Mouse (Mus musculus) limb, embryonic 11.5 days (tissue): ENCODE measurements around the gene Clcn6. TPM values are rescaled to one million over a fixed set of nuclear protein-coding genes. Genes with fewer than 3 reads are reported as not detected.
A peak's percentile ranks its signal among the peaks of the same experiment; 100 is the strongest.

Source experiments
- ATAC-seq: fragments of 200-750 bp; cut with Nextera tagmentation; 2 replicates; pipeline ENCODE4 v1.8.0; 2017; ENCODE audit warnings: low read depth; ENCODE audit not compliant: insufficient number of reproducible peaks, low FRiP score, low TSS enrichment
- DNase-seq: peaks from one replicate; pipeline ENCODE4 v3.0.0-alpha.2; 2015; ENCODE audit warnings: low spot score
- H3K27ac ChIP-seq: fragments of 300-500 bp; sonication (generic); replicated peaks from 2 replicates; pipeline ENCODE4 v1.5.1; 2014; ENCODE audit warnings: low read depth, mild to moderate bottlenecking, low read length
- H3K27me3 ChIP-seq: fragments of 300-500 bp; sonication (generic); 2 replicates; pipeline ENCODE4 v1.6.1; 2014; ENCODE audit warnings: mild to moderate bottlenecking, low read length, mixed read lengths; ENCODE audit not compliant: control insufficient read depth, insufficient read depth
- H3K36me3 ChIP-seq: fragments of 300-500 bp; sonication (generic); 2 replicates; pipeline ENCODE4 v1.6.1; 2014; ENCODE audit warnings: mild to moderate bottlenecking, low read length, moderate library complexity, mixed read lengths; ENCODE audit not compliant: control insufficient read depth, insufficient read depth
- H3K4me1 ChIP-seq: fragments of 300-500 bp; sonication (generic); 2 replicates; pipeline ENCODE4 v1.6.1; 2014; ENCODE audit warnings: low read length, mixed read lengths; ENCODE audit not compliant: control insufficient read depth, insufficient read depth
- H3K4me2 ChIP-seq: fragments of 300-500 bp; sonication (generic); 2 replicates; pipeline ENCODE4 v1.6.1; 2014; ENCODE audit warnings: low read depth, mild to moderate bottlenecking, moderate library complexity; ENCODE audit not compliant: severe bottlenecking
- H3K4me3 ChIP-seq: fragments of 300-500 bp; sonication (generic); 2 replicates; pipeline ENCODE4 v1.5.1; 2014; ENCODE audit warnings: low read depth, low read length
- H3K9ac ChIP-seq: fragments of 300-500 bp; sonication (generic); 2 replicates; pipeline ENCODE4 v1.6.1; 2014; ENCODE audit warnings: mild to moderate bottlenecking, low read length
- H3K9me3 ChIP-seq: fragments of 300-500 bp; sonication (generic); 2 replicates; pipeline ENCODE4 v1.6.1; 2016; ENCODE audit warnings: low read length; ENCODE audit not compliant: control insufficient read depth
- WGBS: fragments of 180-500 bp; shearing (Covaris S2); extraction: QIAGEN DNeasy Blood & Tissue Kit; methylation state at CpG from one replicate; pipeline ENCODE4 v1.1.7; 2014; 5-methylcytosine and 5-hydroxymethylcytosine counted together
- polyA plus RNA-seq: library from polyadenylated mRNA; unstranded; fragments of >200 nt; fragmentation: Nextera tagmentation; extraction: Ambion mirVana; gene quantifications from 2 replicates; pipeline ENCODE4 v1.2.1, GENCODE M21; 2014

The Clcn6 gene
- polyA plus RNA-seq, 1 experiment from 2014 or later, result 7.5 TPM

DNA sequence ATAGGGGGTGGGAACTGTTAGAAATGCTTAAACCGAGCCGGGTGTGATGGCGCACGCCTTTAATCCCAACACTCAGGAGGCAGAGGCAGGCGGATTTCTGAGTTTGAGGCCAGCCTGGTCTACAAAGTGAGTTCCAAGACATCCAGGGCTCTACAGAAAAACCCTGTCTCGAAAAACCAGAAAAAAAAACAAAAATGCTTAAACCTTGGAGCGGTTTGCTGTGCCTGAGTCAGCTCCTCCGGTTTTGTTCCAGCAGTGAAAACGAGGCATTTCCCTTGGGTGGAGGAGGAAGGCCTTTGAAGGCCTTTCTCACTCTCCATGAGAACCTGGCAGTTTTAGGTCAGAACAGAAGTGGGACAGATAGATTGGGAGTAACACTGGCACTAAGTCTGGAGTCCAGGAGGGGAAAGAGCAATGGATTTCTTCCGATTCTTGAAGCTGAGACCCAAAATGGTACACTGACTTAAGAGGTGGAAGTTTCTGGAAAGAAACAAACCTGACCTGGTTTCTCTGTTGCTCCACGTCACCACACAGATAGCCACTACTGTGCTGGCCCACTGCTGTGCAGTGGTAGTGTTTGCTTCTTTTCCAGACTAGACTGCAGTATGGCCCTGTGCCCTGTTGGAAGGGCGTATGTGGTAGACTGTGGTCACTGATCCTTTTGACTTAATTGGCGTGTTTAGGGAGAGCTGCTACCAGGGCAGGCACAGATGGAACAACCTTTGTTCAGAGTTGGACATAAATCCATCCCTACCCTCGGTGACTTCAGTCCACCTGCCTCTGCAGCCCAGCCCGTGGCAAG lies 1.6 kb upstream of the Clcn6 start:
- no peak for ATAC-seq
- peaks cover 23% of the 10 kb centered on the region for H3K4me1 ChIP-seq

DNA sequence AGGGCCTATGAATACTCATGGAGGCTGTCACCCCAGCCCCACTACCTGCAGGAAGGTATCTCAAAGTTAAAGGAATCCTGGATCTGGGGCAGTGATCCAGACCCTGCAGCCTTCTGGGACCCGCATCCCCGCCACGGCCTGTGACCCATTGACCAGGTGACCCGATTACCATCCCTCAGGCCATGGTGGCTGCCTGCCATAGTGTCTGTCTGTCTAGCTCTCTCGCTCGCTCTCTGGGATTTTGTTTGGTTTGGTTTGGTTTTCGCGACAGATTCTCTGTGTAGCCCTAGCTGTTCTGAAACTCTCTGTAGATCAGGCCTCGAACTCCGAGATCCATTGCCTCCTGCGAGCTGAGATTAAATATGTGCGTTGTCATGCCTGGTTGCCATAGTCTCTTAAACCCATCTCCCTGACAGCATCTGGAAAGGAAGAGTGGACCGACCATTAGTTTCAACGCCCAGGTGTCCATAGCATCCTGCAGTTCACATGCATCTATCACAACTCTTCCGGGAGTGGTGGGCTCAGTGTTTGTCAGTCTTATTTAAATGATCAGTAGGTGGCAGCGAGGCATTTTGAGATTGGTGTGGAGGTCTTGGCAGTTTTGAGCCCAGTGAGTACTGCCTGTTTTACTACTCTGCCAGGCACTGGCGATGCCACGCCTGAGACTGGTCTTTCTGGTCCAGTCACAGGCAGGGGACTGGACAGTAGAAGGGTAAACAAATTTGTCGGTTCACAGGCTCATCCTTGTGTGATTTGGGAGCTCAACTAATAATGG lies 820 bp upstream of the Clcn6 start:
- Histone ChIP-seq H3K27me3 (no peaks in the 10 kb centered on the region), H3K9ac (peak overlapping the region; percentile 66), H3K27ac (no peak overlapping the region; the same call in none of the 2 replicates), H3K9me3 (no peaks in the 10 kb centered on the region), H3K36me3 (no peaks in the 10 kb centered on the region), H3K4me3 (peak overlapping the region; percentile 86), H3K4me2 (peak overlapping the region; percentile 75), H3K4me1 (peaks cover 23% of the 10 kb centered on the region)
- WGBS, result 23% methylated on average over 19 of the region's 19 CpGs
- ATAC-seq, result no peak
- DNase-seq, result no peak

More for the DNA sequence above, 1.6 kb upstream of the Clcn6 start:
- Histone ChIP-seq H3K4me3 (no peak overlapping the region; the same call in 1 of the 2 replicates), H3K9ac (no peak overlapping the region), H3K27ac (no peak overlapping the region; the same call in 1 of the 2 replicates), H3K4me2 (peak overlapping the region; percentile 90), H3K9me3 (no peaks in the 10 kb centered on the region), H3K27me3 (no peaks in the 10 kb centered on the region), H3K36me3 (no peaks in the 10 kb centered on the region)
- 70% methylated on average over 15 of the region's 15 CpGs for WGBS
- no peak for DNase-seq

DNA sequence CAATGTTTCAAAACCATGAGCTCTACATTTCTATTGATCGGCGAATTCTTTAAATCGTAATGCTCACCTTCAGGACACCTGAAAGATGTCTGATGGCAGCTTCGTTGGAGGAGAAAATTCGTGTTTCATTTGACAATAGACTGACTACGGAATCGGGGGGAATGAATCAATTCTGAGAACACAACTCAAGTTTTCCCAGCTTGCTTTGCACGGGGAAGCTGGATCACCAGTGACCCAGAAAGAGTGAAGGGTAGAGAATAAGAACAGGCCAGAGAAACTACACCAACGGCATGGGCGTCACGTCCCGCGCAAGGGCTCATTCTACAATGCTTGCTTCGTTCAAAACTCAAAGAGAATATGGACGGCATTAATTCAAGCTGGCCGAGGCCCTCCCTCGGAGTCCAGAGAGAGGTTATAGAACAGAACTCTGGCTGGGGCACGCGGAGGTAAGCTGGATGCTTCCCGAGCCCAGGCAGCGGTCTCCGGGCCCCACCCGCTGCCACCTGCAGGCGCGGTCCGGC lies 482 bp downstream of the Clcn6 start:
- Histone ChIP-seq H3K9me3 (no peaks in the 10 kb centered on the region), H3K9ac (peak overlapping the region; percentile 68), H3K4me3 (peak overlapping the region; percentile 86), H3K4me1 (peaks cover 23% of the 10 kb centered on the region), H3K27ac (0 out of 2 replicates have a peak overlapping the region, but pooled peaks have one; percentile 36), H3K4me2 (peak overlapping the region; percentile 75), H3K27me3 (no peaks in the 10 kb centered on the region), H3K36me3 (no peaks in the 10 kb centered on the region)
- ATAC-seq (no peak), DNase-seq (no peak)
- WGBS, result 9% methylated on average over 26 of the region's 26 CpGs

DNA sequence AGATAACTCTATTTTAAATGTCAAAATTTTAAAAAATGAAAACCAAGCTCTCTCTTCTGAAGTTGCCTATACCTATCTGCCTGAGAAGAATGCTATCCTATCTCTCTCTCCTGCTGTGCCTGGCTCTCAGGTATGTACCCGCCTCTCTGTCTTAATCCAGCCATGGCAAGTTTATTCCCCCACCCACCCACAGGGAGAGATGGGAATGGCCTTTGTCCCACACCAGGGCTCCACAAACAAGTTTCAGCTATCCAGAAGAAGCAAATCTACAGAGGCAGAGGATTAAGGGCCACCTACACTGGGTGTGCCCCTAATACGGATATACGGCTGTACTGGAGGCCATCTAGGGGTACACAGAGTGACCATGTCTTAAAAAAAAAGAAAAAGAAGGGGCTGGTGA lies 3.2 kb downstream of the Clcn6 start:
- H3K36me3 ChIP-seq, result 0 out of 2 replicates have a peak, but pooled peaks cover under 1% of the 10 kb centered on the region
- no peaks in the 10 kb centered on the region for H3K9me3 ChIP-seq
- DNase-seq (no peak), ATAC-seq (no peak)
- WGBS, result 85% methylated on average over 3 of the region's 3 CpGs
- no peak overlapping the region for H3K4me2 ChIP-seq
- H3K27me3 ChIP-seq, result no peaks in the 10 kb centered on the region
- H3K4me3 ChIP-seq, result no peak overlapping the region
- peaks cover 11% of the 10 kb centered on the region for H3K4me1 ChIP-seq
- no peak overlapping the region for H3K27ac ChIP-seq
- no peak overlapping the region for H3K9ac ChIP-seq

DNA sequence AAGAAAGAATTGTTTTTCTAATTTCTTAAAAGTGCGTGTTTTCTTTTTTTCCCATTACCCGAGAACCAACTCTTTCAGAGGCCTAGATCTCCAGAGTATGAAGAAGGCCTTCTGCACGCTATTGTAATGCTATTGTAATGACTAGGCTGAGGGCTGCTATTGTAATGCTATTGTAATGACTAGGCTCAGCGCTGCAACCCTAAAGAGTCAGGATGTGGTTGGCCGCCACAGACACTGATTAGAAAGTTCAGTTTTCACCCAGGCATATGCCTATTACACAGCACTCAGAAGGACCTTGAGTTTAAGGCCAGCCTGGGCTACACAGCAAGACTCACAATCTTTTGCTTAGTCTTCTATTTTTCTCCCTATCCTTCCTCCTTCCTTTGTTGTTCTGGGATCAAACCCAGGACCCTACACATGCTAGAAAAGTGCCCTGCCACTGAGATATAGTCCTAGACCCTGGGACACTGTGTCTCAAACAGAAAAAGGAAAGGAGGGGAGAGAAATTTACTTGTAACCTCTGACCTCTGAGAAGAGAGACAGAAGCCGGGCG lies 4.7 kb downstream of the Clcn6 start:
- DNase-seq (no peak), ATAC-seq (no peak)
- H3K36me3 ChIP-seq, result peaks cover 4% of the 10 kb centered on the region; the same call in 1 of the 2 replicates
- H3K4me2 ChIP-seq, result no peak overlapping the region
- no peak overlapping the region for H3K4me3 ChIP-seq
- H3K27me3 ChIP-seq, result no peaks in the 10 kb centered on the region
- no peaks in the 10 kb centered on the region for H3K9me3 ChIP-seq
- 84% methylated on average over 7 of the region's 7 CpGs for WGBS
- H3K9ac ChIP-seq, result no peak overlapping the region
- peaks cover 4% of the 10 kb centered on the region for H3K4me1 ChIP-seq
- H3K27ac ChIP-seq, result no peak overlapping the region

DNA sequence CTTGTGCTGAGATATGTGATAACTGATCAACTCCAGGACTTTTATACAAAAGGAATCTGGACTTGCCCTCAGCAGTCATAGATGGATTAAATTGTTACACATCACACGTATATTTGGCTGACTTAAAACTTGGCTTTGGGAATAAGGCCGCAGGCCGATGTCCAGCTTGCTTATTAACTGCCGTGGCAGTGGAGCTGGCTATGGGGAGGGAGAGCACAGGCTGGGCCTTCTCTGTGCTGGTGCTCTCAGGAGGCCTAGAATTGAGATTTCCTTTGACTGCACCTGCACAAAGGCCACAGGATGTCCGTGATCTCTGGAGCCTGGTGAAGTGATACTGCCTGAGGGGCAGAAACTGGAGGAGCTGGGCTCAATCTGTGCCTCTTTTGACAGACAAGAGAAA lies 8.1 kb downstream of the Clcn6 start:
- WGBS, result 90% methylated on average over 5 of the region's 5 CpGs
- H3K27me3 ChIP-seq, result no peaks in the 10 kb centered on the region
- H3K36me3 ChIP-seq, result peaks cover 9% of the 10 kb centered on the region
- H3K9ac ChIP-seq, result no peak overlapping the region
- H3K9me3 ChIP-seq, result no peaks in the 10 kb centered on the region
- DNase-seq (no peak), ATAC-seq (no peak)
- H3K27ac ChIP-seq, result no peak overlapping the region
- H3K4me2 ChIP-seq, result no peak overlapping the region
- no peaks in the 10 kb centered on the region for H3K4me1 ChIP-seq
- H3K4me3 ChIP-seq, result no peak overlapping the region

DNA sequence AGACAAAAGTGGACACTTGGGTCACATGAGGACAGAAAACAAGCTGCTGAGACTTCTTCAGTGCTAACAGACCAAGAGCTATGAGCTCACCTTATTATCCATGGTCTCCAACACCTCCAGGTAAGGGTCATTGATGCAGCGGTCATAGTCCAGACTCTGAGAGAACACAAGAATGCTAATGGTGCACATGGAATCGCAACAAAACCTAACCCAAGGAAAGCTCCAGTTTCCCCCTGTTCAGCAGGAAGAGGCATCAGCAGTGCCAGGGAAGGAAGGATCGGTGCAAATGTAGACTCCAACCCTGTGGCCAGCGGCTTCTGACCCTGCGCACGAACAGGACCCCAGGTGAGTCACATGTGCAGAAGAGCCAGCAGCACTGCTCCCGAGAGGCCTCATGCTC lies 9.3 kb downstream of the Clcn6 start:
- DNase-seq, result no peak
- Histone ChIP-seq H3K4me1 (no peaks in the 10 kb centered on the region), H3K4me2 (no peak overlapping the region), H3K27ac (no peak overlapping the region), H3K9ac (no peak overlapping the region), H3K36me3 (peaks cover 19% of the 10 kb centered on the region), H3K27me3 (no peaks in the 10 kb centered on the region), H3K9me3 (no peaks in the 10 kb centered on the region), H3K4me3 (no peak overlapping the region)
- WGBS, result 92% methylated on average over 7 of the region's 7 CpGs
- no peak for ATAC-seq

DNA sequence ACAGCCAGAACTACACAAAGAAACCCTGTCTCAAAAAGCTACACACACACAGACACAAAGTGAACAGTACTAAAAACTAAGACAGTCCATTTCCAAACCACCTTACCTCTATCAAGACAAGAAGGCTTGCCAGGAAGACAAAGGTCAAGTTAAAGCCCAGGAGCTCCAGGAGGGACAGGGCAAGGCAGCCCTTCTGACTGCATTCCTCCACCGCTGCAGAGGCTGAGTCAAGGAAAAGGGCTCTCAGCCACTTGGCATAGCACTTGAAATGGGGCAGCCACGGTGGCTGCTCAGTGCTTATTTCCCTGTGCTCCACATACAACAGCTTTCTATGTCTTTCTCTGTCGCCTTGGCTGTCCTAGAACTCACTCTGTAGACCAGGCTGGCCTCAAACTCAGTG lies 14.6 kb downstream of the Clcn6 start:
- H3K9ac ChIP-seq, result no peak overlapping the region
- H3K36me3 ChIP-seq, result peaks cover 26% of the 10 kb centered on the region
- H3K4me3 ChIP-seq, result no peak overlapping the region
- H3K9me3 ChIP-seq, result no peaks in the 10 kb centered on the region
- no peak for ATAC-seq
- H3K27ac ChIP-seq, result no peak overlapping the region
- no peaks in the 10 kb centered on the region for H3K27me3 ChIP-seq
- DNase-seq, result no peak
- H3K4me1 ChIP-seq, result no peaks in the 10 kb centered on the region
- WGBS, result 98% methylated on average over 3 of the region's 3 CpGs
- no peak overlapping the region for H3K4me2 ChIP-seq
